Mouse (Mus musculus) brain, embryonic 14.5 days (tissue): ENCODE data around the gene Glis3. TPM values are rescaled to one million over a fixed set of nuclear protein-coding genes. Genes with fewer than 3 reads are reported as not detected.

ENCODE experiments used
- DNase-seq: peaks from one replicate; pipeline ENCODE4 v3.0.0-alpha.2; 2011; ENCODE audit warnings: low read depth
- CTCF ChIP-seq: fragments of 200-500 bp; IDR thresholded peaks from 2 replicates; pipeline ENCODE4 v1.5.1; 2012; ENCODE audit warnings: inconsistent platforms, mild to moderate bottlenecking, moderate library complexity, borderline replicate concordance; ENCODE audit not compliant: insufficient read depth, insufficient read length; ENCODE audit errors: extremely low read depth
- POLR2A ChIP-seq: fragments of 200-500 bp; IDR thresholded peaks from 2 replicates; pipeline ENCODE4 v1.6.1; 2012; ENCODE audit warnings: mild to moderate bottlenecking, inconsistent platforms, borderline replicate concordance; ENCODE audit not compliant: poor library complexity, insufficient read depth, insufficient read length, severe bottlenecking; ENCODE audit errors: extremely low read depth
- polyA plus RNA-seq: library from polyadenylated mRNA; depleted of rRNA; stranded (reverse); fragments of >200 nt; gene quantifications from 2 replicates; pipeline ENCODE4 v1.2.3, GENCODE M21; 2012; rRNA removed

The Glis3 gene
- polyA plus RNA-seq, 1 experiment: 3.1 TPM

DNA sequence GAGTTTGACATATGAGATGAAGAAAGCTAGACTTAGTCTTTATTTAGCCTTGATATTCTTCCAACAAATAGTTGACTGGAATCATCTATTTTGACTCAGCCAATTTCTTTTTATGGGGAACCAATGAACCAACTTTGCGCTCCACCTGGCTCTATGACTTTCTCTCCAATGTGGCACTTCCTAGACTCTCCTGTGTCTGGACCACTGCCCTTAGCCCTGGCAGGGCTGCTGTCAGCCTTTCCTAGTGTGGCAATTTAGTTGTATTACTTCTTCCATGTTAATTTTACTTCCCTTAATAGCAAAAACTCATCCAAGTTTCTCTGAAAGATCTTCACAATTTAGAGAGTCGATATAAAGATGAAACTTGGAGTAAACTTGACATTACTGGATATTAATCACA, 445.2 kb downstream of the Glis3 start:
- TF ChIP-seq POLR2A (no peak), CTCF (no peak)

DNA sequence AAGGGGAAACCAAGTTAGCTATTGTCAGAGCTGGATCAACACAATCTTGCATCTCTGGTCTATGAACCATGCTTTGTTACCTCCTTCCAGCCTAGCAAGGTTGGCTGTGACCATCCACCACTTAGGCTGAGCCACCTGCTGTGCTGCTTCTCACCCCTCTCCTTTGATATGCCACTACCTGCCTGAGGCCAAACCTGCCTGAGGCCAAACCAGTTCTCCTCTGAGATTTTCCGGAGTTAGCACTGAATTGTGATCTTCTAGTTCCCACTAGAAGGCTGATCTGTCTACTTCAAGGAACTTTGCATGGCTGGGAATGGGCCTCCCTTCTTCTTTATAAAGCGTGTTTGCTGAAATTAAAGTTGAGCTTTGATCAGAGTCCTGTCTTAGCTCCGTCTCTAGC, 448.4 kb downstream of the Glis3 start:
- no peak for DNase-seq
- TF ChIP-seq POLR2A (no peak), CTCF (no peak)

More for the DNA sequence above, 445.2 kb downstream of the Glis3 start:
- no peak for DNase-seq

DNA sequence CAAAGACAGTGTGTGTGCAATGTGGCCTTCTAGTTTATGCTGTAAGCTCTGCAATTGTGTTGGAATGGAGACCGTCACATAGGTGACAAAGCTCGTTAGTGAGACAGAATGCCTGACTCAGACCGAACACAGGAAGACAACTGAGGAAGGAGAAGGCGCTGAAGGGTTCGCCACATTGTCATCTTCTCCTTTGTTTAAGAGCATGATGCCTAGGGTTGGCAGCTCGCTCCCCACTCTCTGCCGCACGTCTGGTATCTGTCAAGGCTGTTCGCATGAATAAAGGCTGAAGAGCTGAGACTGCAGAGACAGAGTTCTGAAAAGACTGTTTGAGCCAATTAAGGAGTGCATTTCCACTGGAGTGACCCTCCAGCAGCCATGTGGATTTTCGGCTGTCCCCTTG, 452.4 kb downstream of the Glis3 start:
- TF ChIP-seq POLR2A: no peak
- TF ChIP-seq CTCF: no peak
- peak; percentile 59 for DNase-seq

DNA sequence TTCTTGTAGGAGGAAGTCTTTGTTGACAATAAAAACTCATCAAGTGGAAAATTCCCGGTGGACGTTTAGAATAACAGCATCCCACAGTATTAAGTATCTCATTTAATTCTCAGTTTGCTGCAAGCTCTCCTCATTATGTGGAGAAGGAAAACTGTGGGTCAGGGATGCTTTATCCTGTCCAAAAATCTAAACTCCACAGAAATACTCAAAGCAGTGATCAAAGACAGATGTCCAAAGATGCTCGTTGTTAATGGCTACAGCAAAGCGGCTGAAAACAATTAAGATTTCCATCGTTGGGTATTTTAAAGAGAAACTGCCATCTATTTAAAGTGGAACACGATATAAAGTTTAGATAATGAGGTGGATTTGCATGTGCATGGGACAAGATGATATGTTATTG, 454.2 kb downstream of the Glis3 start:
- TF ChIP-seq POLR2A (no peak), CTCF (no peak)
- DNase-seq: no peak

DNA sequence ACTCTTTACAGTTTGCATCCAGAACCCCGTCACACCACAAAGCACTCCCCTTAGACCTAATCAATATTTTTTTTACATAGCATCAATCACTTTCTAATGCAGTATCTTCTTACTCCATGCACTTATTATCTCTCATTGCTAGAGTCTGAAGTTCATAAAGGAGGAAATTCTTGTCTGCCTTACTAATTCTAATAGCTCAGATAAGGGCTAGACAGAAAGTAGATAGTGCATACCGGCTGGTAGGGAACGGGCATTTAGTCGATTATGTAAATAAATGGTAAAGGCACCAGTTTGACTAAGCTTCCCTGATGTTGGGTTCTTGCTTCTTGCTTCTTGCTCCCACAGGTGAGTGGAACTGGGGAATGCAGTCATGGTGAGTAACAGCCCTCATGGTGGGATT, 468.2 kb downstream of the Glis3 start:
- DNase-seq: no peak
- TF ChIP-seq CTCF (no peak), POLR2A (no peak)

Other genes starting within 250 kb of the Glis3 start
- gene Slc1a1, start 155.0 kb upstream of the Glis3 start, polyA plus RNA-seq: 15.0 and 22.2 TPM in 2 replicates